Mouse (Mus musculus): ENCODE measurements around the gene Cd86. TPM values are rescaled to one million over a fixed set of nuclear protein-coding genes. Genes with fewer than 3 reads are reported as not detected.

Cd86 gene
- 45.0 TPM for polyA plus RNA-seq (2017; shearing (Covaris generic))

GRCm38 (mm10) chr16:36665782-36666181 is at the start of gene Cd86:
Gene Cd86, minus strand, starts transcription at chr16:36666081.

GRCm38 (mm10) chr16:36693818-36694413 is 28.0 kb upstream of the Cd86 start, which contains the start of gene Ildr1:
Gene Ildr1, plus strand, starts transcription at chr16:36693978.

GRCm38 (mm10) chr16:36561386-36562338 is 104.2 kb downstream of the Cd86 start, which contains the start of gene Casr:
Gene Casr, minus strand, starts transcription at chr16:36562141.

Other genes starting within 250 kb of the Cd86 start
- gene Stfa3, start 210.7 kb downstream of the Cd86 start, polyA plus RNA-seq (2017; shearing (Covaris generic)) = 0.97 TPM
- not detected for gene Casr, start 103.9 kb downstream of the Cd86 start, polyA plus RNA-seq (2017; shearing (Covaris generic))
- gene Ildr1, start 27.9 kb upstream of the Cd86 start, polyA plus RNA-seq (2017; shearing (Covaris generic)) = 10.5 TPM
- gene Slc15a2, start 118.9 kb upstream of the Cd86 start, polyA plus RNA-seq (2017; shearing (Covaris generic)) = 21.2 TPM
- 20.9 TPM for gene Iqcb1, start 162.3 kb upstream of the Cd86 start, polyA plus RNA-seq (2017; shearing (Covaris generic))
- gene Eaf2, start 208.9 kb upstream of the Cd86 start, polyA plus RNA-seq (2017; shearing (Covaris generic)) = 0.56 TPM
- 54.5 TPM for gene Golgb1, start 209.1 kb upstream of the Cd86 start, polyA plus RNA-seq (2017; shearing (Covaris generic))

Data from CD4-positive, CD25-positive, alpha-beta regulatory T cell, adult 9 weeks (primary cell).